Mouse (Mus musculus) E14TG2a.4 (cell line): Measurements from ENCODE around the gene Utp11.

ENCODE experiments used
- H3K27me3 ChIP-seq: 2 replicates; pipeline ENCODE4 v1.6.1; 2014; ENCODE audit warnings: low read length, control low read depth; ENCODE audit not compliant: insufficient read depth
- H3K36me3 ChIP-seq: 2 replicates; pipeline ENCODE4 v1.6.1; 2014; ENCODE audit warnings: low read length, control low read depth; ENCODE audit not compliant: insufficient read depth
- H3K4me1 ChIP-seq: replicated peaks from 2 replicates; pipeline ENCODE4 v1.6.1; 2014; ENCODE audit warnings: low read depth, low read length, control low read depth
- H3K4me3 ChIP-seq: replicated peaks from 2 replicates; pipeline ENCODE4 v1.5.1; 2014; ENCODE audit warnings: mild to moderate bottlenecking, low read length
- H3K9me3 ChIP-seq: 2 replicates; pipeline ENCODE4 v1.6.1; 2014; ENCODE audit warnings: low read length, control low read depth
- CTCF ChIP-seq: conservative IDR thresholded peaks from 2 replicates; pipeline ENCODE4 v1.5.1; 2014; ENCODE audit warnings: low read length
- NANOG ChIP-seq: IDR thresholded peaks from 2 replicates; pipeline ENCODE4 v1.6.1; 2014; ENCODE audit warnings: borderline replicate concordance, low read length, mixed read lengths
- POU5F1 ChIP-seq: IDR thresholded peaks from 2 replicates; pipeline ENCODE4 v1.6.1; 2014; ENCODE audit warnings: low read length, borderline replicate concordance

The Utp11 gene

GRCm38 (mm10) chr4:124683474-124683873, 9.9 kb downstream of the Utp11 start:
- Histone ChIP-seq H3K4me1 (peaks cover 29% of the 10 kb centered on the region), H3K4me3 (no peak overlapping the region), H3K9me3 (no peaks in the 10 kb centered on the region), H3K27me3 (no peaks in the 10 kb centered on the region), H3K36me3 (peaks cover 97% of the 10 kb centered on the region)
- TF ChIP-seq CTCF (no peak), NANOG (no peak), POU5F1 (no peak)

- Histone ChIP-seq H3K9me3 (no peaks in the 10 kb centered on the region), H3K36me3 (peaks cover 94% of the 10 kb centered on the region), H3K4me1 (peaks cover 21% of the 10 kb centered on the region), H3K27me3 (no peaks in the 10 kb centered on the region), H3K4me3 (no peak overlapping the region)
- TF ChIP-seq POU5F1 (no peak), CTCF (peak; percentile 38)
Measured at GRCm38 (mm10) chr4:124682270-124682669, 11.1 kb downstream of the Utp11 start.

- peaks cover 51% of the 10 kb centered on the region for H3K36me3 ChIP-seq
- H3K4me3 ChIP-seq, result no peak overlapping the region
- H3K27me3 ChIP-seq, result peaks cover 17% of the 10 kb centered on the region
- no peak for TF ChIP-seq POU5F1
- TF ChIP-seq NANOG, result no peak
- peaks cover 43% of the 10 kb centered on the region for H3K4me1 ChIP-seq
- H3K9me3 ChIP-seq, result no peaks in the 10 kb centered on the region
Measured at GRCm38 (mm10) chr4:124675958-124676357, 17.4 kb downstream of the Utp11 start.

- Histone ChIP-seq H3K36me3 (peaks cover 42% of the 10 kb centered on the region), H3K27me3 (peaks cover 26% of the 10 kb centered on the region), H3K4me1 (peaks cover 46% of the 10 kb centered on the region), H3K9me3 (no peaks in the 10 kb centered on the region), H3K4me3 (no peak overlapping the region)
- TF ChIP-seq NANOG (no peak), CTCF (peak; percentile 64), POU5F1 (no peak)
Measured at GRCm38 (mm10) chr4:124675037-124675436, 18.4 kb downstream of the Utp11 start.

- H3K4me3 ChIP-seq, result no peak overlapping the region
- peaks cover 37% of the 10 kb centered on the region for H3K36me3 ChIP-seq
- peaks cover 46% of the 10 kb centered on the region for H3K4me1 ChIP-seq
- no peak for TF ChIP-seq NANOG
- no peak for TF ChIP-seq POU5F1
- no peak for TF ChIP-seq CTCF
- H3K27me3 ChIP-seq, result peaks cover 27% of the 10 kb centered on the region
- H3K9me3 ChIP-seq, result no peaks in the 10 kb centered on the region
Measured at GRCm38 (mm10) chr4:124674334-124675032, 18.9 kb downstream of the Utp11 start.

- Histone ChIP-seq H3K27me3 (peaks cover 38% of the 10 kb centered on the region), H3K36me3 (peaks cover 21% of the 10 kb centered on the region), H3K9me3 (no peaks in the 10 kb centered on the region), H3K4me3 (peak overlapping the region; percentile 66), H3K4me1 (peaks cover 56% of the 10 kb centered on the region)
- no peak for TF ChIP-seq NANOG
- no peak for TF ChIP-seq CTCF
- no peak for TF ChIP-seq POU5F1
Measured at GRCm38 (mm10) chr4:124672347-124673320, 20.8 kb downstream of the Utp11 start.

GRCm38 (mm10) chr4:124671583-124671982, 21.8 kb downstream of the Utp11 start:
- Histone ChIP-seq H3K9me3 (no peaks in the 10 kb centered on the region), H3K27me3 (peaks cover 47% of the 10 kb centered on the region), H3K4me3 (peak overlapping the region; percentile 66), H3K36me3 (peaks cover 10% of the 10 kb centered on the region), H3K4me1 (peaks cover 61% of the 10 kb centered on the region)
- TF ChIP-seq CTCF (no peak), NANOG (no peak)

GRCm38 (mm10) chr4:124670232-124670631, 23.2 kb downstream of the Utp11 start:
- no peak overlapping the region for H3K4me3 ChIP-seq
- no peaks in the 10 kb centered on the region for H3K9me3 ChIP-seq
- no peaks in the 10 kb centered on the region for H3K36me3 ChIP-seq
- H3K4me1 ChIP-seq, result peaks cover 56% of the 10 kb centered on the region
- no peak for TF ChIP-seq NANOG
- no peak for TF ChIP-seq CTCF
- TF ChIP-seq POU5F1, result no peak
- peaks cover 60% of the 10 kb centered on the region for H3K27me3 ChIP-seq
